Mouse (Mus musculus): ENCODE data around the gene Ttll10.

DNA sequence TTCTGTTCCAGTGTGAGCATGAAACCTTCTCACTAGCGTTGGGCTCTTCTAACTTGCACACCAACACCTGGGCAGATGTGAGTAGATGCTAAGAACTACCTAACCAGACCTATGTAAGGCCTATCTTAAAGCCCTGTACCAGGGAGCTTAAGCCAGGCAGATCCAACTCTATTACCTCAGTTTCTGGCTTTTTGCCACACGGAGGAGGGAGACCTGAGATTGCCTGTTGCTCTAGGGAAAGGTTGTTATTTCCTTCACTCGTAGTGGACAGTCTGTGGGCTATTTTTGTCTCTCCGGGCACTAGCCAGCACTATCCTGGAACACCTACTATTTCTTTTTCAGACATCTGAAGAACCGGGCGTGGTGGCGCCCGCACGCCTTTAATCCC is 5.3 kb upstream of the Ttll10 start:
- no peak for TF ChIP-seq CTCF (conservative IDR thresholded peaks at IDR 0.05; ENCODE audit: insufficient read depth, insufficient read length, low read depth, low read length)
- TF ChIP-seq POLR2A (IDR thresholded peaks at IDR 0.05; ENCODE audit: low read depth, low read length): no peak
